Mouse (Mus musculus) heart, embryonic 16.5 days (tissue): ENCODE measurements around the gene Klk8. TPM values are rescaled to one million over a fixed set of nuclear protein-coding genes. Genes with fewer than 3 reads are reported as not detected.

Experiments
- ATAC-seq: fragments of 200-750 bp; cut with Nextera tagmentation; replicated peaks from 2 replicates; pipeline ENCODE4 v1.8.0; 2017; ENCODE audit warnings: moderate number of reproducible peaks; ENCODE audit not compliant: insufficient read depth, low FRiP score; ENCODE audit errors: extremely low read depth
- H3K27ac ChIP-seq: fragments of 300-500 bp; sonication (generic); 2 replicates; pipeline ENCODE4 v1.5.1; 2014; ENCODE audit warnings: mild to moderate bottlenecking, low read length, control low read depth, moderate library complexity
- H3K27me3 ChIP-seq: fragments of 300-500 bp; sonication (generic); 2 replicates; pipeline ENCODE4 v1.6.1; 2014; ENCODE audit warnings: low read length, mixed read lengths; ENCODE audit not compliant: control insufficient read depth, insufficient read depth
- H3K36me3 ChIP-seq: fragments of 300-500 bp; sonication (generic); 2 replicates; pipeline ENCODE4 v1.6.1; 2014; ENCODE audit not compliant: control insufficient read depth, insufficient read depth
- H3K4me1 ChIP-seq: fragments of 300-500 bp; sonication (generic); 2 replicates; pipeline ENCODE4 v1.6.1; 2014; ENCODE audit warnings: low read length, mixed read lengths; ENCODE audit not compliant: control insufficient read depth, insufficient read depth
- H3K4me2 ChIP-seq: fragments of 300-500 bp; sonication (generic); 2 replicates; pipeline ENCODE4 v1.6.1; 2014; ENCODE audit warnings: low read depth, mild to moderate bottlenecking, control low read depth, low read length
- H3K4me3 ChIP-seq: fragments of 300-500 bp; sonication (generic); 2 replicates; pipeline ENCODE4 v1.5.1; 2014; ENCODE audit warnings: mild to moderate bottlenecking, control low read depth, low read length
- H3K9ac ChIP-seq: fragments of 300-500 bp; sonication (generic); 2 replicates; pipeline ENCODE4 v1.6.1; 2014; ENCODE audit warnings: low read length, control low read depth
- H3K9me3 ChIP-seq: fragments of 300-500 bp; sonication (generic); replicated peaks from 2 replicates; pipeline ENCODE4 v1.6.1; 2016; ENCODE audit warnings: low read length; ENCODE audit not compliant: control insufficient read depth
- WGBS: fragments of 180-500 bp; shearing (Covaris S2); extraction: QIAGEN DNeasy Blood & Tissue Kit; methylation state at CpG from one replicate; pipeline ENCODE4 v1.1.7; 2014; 5-methylcytosine and 5-hydroxymethylcytosine counted together
- polyA plus RNA-seq: library from polyadenylated mRNA; unstranded; fragments of >200 nt; fragmentation: Nextera tagmentation; extraction: Ambion mirVana; gene quantifications from 2 replicates; pipeline ENCODE4 v1.2.1, GENCODE M21; 2015

The Klk8 gene
- 22.1 and 23.0 TPM in 2 replicates for polyA plus RNA-seq

DNA sequence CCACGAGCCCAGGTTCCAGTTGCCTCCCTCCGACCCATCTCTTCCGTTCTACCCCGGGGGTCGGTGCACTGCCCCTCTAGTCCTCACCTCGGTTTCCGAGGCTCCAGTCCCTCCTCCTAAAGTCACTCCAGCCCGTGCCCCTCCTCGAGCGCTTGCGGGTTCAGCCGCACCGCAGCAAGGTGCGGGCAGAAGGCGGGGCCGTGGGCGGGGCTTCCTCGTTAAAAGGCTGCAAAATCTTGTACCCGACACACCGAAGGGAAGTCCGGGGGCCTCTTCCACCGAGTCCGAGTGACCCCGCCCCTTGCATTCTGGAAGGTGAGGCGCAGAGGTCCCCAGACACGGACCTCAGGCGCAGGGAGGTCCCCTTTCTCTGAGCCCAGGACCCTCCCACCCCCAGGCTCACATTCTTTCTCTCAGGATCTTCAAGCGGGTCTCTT is at the start of gene Klk8:
TSS of gene Klk8 (plus strand) at position 245 of the 437 bp plus-strand sequence.
- H3K27ac ChIP-seq: no peak within 1 kb of the TSS
- H3K4me3 ChIP-seq: peak within 1 kb of the TSS; percentile 60
- peak within 1 kb of the TSS; percentile 81 for H3K4me2 ChIP-seq
- peaks cover 6% of the 10 kb centered on the region; the same call in 1 of the 2 replicates for H3K27me3 ChIP-seq
- no peaks in the 10 kb centered on the region for H3K36me3 ChIP-seq
- no peaks in the 10 kb centered on the region for H3K9me3 ChIP-seq
- H3K9ac ChIP-seq: peak within 1 kb of the TSS; percentile 63
- ATAC-seq: 0 out of 2 replicates have a peak, but pooled peaks have one; percentile 20
- WGBS: under 1% methylated on average over 28 of the region's 28 CpGs
- peaks cover 12% of the 10 kb centered on the region for H3K4me1 ChIP-seq

DNA sequence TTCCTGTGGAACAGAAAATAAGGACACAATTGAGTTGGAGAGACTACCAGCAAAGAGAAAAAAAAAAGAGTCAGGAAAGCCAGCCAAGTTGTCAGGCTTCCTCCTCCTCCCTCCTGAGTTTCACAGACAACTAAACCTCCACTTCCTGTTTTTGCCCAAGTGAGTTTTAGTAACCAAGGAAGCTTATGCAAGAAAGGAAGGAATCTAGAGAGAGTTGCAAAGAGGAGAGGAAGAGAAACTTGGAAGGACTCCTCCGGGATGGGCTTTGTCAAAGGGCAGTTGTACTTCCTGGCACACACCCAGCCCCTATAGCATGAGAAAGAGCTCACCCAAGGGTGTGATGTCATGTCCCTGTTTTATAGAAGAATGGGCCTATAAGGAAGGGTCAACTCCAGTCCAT is 49.6 kb upstream of the Klk8 start:
- H3K4me3 ChIP-seq: no peak overlapping the region
- H3K4me2 ChIP-seq: no peak overlapping the region
- no peaks in the 10 kb centered on the region for H3K36me3 ChIP-seq
- H3K27me3 ChIP-seq: no peaks in the 10 kb centered on the region
- H3K9me3 ChIP-seq: no peaks in the 10 kb centered on the region; the same call in 1 of the 2 replicates
- ATAC-seq: no peak
- peaks cover 2% of the 10 kb centered on the region; the same call in 1 of the 2 replicates for H3K4me1 ChIP-seq
- H3K27ac ChIP-seq: peak overlapping the region; percentile 50
- WGBS: 40% methylated on average over 1 of the region's 1 CpGs
- H3K9ac ChIP-seq: no peak overlapping the region

DNA sequence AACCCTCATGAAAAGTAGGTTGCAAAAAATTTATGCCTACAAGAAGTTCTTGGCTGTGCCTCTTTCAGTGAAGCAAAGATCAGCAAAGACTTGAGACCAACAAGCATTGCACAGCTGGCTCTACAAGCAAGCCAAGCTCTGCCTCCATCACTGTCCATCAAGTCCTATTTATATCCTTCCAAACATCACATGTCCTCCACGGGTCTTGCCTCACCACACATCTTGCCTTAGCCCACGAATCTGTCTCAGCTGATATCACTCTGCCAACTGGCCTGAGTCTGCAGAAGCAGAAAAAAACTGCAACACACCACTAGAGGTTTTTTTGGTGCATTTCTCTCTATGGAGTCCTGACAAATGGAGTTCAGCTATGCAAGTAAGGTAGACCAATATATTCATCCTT is 44.6 kb upstream of the Klk8 start:
- H3K9me3 ChIP-seq: no peaks in the 10 kb centered on the region; the same call in 1 of the 2 replicates
- H3K9ac ChIP-seq: no peak overlapping the region
- H3K27ac ChIP-seq: no peak overlapping the region
- no peak overlapping the region for H3K4me3 ChIP-seq
- H3K36me3 ChIP-seq: no peaks in the 10 kb centered on the region
- H3K27me3 ChIP-seq: no peaks in the 10 kb centered on the region
- no peaks in the 10 kb centered on the region for H3K4me1 ChIP-seq
- no peak overlapping the region for H3K4me2 ChIP-seq
- 43% methylated on average over 2 of the region's 2 CpGs for WGBS
- ATAC-seq: no peak

DNA sequence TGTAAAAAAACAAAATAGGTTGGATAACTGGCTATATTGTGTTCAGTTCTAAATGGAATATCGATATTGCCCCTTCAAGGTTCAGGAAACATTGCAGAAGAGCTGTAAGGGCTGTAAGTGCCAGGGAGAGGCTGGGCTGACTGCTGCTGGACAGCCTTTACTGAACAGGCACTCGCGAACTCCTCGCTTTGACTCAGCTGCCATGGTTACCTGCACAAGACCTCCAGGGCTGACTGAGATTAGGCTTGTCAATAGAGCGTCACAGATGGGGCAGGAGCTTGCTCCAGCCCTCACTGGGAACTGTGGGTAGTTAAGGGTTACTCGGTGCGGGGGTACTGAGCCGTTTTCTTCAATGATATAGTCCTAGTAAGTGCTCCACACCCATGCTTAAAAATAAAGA is 30.9 kb upstream of the Klk8 start:
- Histone ChIP-seq H3K4me1 (no peaks in the 10 kb centered on the region), H3K36me3 (no peaks in the 10 kb centered on the region), H3K4me2 (no peak overlapping the region), H3K27me3 (no peaks in the 10 kb centered on the region), H3K9me3 (no peaks in the 10 kb centered on the region), H3K4me3 (no peak overlapping the region), H3K9ac (no peak overlapping the region), H3K27ac (no peak overlapping the region)
- no peak for ATAC-seq
- WGBS: 35% methylated on average over 8 of the region's 8 CpGs

DNA sequence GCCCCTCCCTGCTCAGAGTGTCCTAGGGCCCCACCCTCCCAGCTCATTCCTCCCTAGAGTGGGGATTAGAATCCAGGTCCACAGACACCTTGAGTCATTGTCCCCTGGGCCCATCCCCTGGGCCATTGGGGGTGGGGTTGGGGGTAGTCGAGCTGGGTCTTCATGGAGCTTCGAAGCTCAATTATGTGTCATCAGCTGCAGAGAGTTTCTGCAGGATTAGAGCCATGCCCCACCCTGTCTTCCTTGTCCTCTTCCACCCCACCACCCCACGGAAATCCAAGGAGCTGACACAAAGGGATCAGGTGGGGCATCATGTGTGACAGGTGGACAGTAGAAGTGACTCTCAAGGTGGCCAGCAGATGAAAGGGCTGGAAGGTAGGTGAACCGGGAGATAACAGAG is 28.8 kb upstream of the Klk8 start, which contains the start of gene Klk12:
TSS of gene Klk12 (plus strand) at position 301 of the 400 bp plus-strand sequence.
- Histone ChIP-seq H3K4me3 (no peak within 1 kb of the TSS), H3K27me3 (no peaks in the 10 kb centered on the region), H3K9ac (no peak within 1 kb of the TSS), H3K36me3 (no peaks in the 10 kb centered on the region), H3K4me2 (no peak within 1 kb of the TSS), H3K27ac (no peak within 1 kb of the TSS), H3K9me3 (no peaks in the 10 kb centered on the region), H3K4me1 (no peaks in the 10 kb centered on the region)
- 77% methylated on average over 4 of the region's 4 CpGs for WGBS
- no peak for ATAC-seq

DNA sequence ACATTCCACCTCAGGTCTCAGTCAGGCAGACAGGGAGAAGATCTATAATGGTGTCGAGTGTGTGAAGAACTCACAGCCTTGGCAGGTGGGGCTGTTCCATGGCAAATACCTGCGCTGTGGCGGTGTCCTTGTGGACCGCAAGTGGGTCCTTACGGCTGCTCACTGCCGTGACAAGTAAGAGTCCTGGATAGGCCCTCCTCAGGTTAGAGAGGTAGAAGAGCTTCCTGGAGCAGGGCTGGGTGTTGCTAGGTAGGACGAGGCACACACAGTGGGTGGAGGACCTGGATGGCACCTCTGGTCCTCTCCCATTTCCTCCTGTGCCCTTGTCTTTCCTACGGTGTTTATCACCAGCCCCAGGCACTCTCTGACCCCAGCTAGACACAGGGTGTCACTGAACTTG is 27.7 kb upstream of the Klk8 start:
- H3K36me3 ChIP-seq: no peaks in the 10 kb centered on the region
- H3K9me3 ChIP-seq: no peaks in the 10 kb centered on the region
- H3K9ac ChIP-seq: no peak overlapping the region
- ATAC-seq: no peak
- no peak overlapping the region for H3K4me2 ChIP-seq
- H3K27me3 ChIP-seq: no peaks in the 10 kb centered on the region
- no peak overlapping the region for H3K4me3 ChIP-seq
- WGBS: 82% methylated on average over 8 of the region's 8 CpGs
- H3K4me1 ChIP-seq: no peaks in the 10 kb centered on the region
- H3K27ac ChIP-seq: no peak overlapping the region

DNA sequence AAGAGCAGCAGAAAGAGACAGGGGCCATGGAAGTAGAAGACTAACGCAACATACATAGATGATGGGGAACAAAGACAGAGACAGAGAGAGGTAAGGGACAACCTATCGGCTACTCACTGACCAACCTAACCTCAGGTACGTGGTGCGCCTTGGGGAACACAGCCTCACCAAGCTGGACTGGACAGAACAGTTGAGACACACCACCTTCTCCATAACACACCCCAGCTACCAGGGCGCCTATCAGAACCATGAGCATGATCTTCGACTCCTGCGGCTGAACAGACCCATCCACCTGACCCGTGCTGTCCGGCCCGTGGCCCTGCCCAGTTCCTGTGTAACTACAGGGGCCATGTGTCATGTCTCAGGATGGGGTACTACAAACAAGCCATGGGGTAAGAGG is 26.7 kb upstream of the Klk8 start:
- Histone ChIP-seq H3K27ac (no peak overlapping the region), H3K9ac (no peak overlapping the region), H3K27me3 (no peaks in the 10 kb centered on the region), H3K4me3 (no peak overlapping the region), H3K36me3 (no peaks in the 10 kb centered on the region), H3K9me3 (no peaks in the 10 kb centered on the region), H3K4me2 (no peak overlapping the region), H3K4me1 (no peaks in the 10 kb centered on the region)
- no peak for ATAC-seq
- WGBS: 93% methylated on average over 10 of the region's 10 CpGs

DNA sequence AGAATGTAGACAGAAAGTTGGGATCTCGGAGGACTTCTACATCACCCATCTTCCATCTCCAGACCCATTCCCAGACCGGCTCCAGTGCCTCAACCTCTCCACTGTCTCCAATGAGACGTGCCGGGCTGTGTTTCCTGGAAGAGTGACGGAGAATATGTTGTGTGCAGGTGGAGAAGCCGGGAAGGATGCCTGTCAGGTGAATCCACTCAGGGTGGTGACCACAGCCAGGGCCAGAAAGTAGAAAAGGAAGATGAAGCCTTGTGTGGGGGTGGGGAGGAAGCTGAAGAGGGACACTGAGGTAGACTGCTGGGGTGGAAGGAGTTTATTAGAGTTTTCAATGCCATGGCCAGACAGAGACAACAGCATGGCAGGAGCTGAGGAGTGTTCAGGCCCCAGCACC is 25.5 kb upstream of the Klk8 start:
- Histone ChIP-seq H3K27me3 (no peaks in the 10 kb centered on the region), H3K4me3 (no peak overlapping the region), H3K9ac (no peak overlapping the region), H3K36me3 (no peaks in the 10 kb centered on the region), H3K4me2 (no peak overlapping the region), H3K27ac (no peak overlapping the region), H3K9me3 (no peaks in the 10 kb centered on the region), H3K4me1 (no peaks in the 10 kb centered on the region)
- no peak for ATAC-seq
- WGBS: 85% methylated on average over 6 of the region's 6 CpGs

DNA sequence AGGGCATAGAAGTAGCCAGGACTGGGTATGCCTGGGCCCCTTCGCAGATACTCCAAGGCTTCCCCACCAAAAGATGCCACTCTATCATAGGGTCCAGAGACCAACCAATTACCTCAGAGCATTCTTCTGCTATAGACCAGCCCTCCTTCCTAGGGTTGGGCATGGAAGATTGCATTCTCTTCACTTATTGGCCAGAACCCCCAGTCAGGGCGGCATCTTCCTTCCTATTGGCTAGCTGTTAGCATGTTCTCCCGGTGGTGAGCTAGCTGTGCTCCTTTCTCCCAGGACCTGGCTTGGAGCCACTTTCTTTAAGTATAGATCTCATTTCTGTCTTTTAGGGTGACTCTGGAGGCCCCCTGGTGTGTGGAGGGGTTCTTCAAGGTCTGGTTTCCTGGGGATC is 24.5 kb upstream of the Klk8 start:
- Histone ChIP-seq H3K27me3 (no peaks in the 10 kb centered on the region), H3K4me3 (no peak overlapping the region), H3K9me3 (no peaks in the 10 kb centered on the region), H3K4me1 (no peaks in the 10 kb centered on the region), H3K36me3 (no peaks in the 10 kb centered on the region), H3K27ac (no peak overlapping the region), H3K4me2 (no peak overlapping the region), H3K9ac (no peak overlapping the region)
- 76% methylated on average over 3 of the region's 3 CpGs for WGBS
- ATAC-seq: no peak
